Mouse (Mus musculus) erythroblast, embryonic 14.5 days (primary cell): ENCODE measurements around the gene Rasl11b.

ENCODE experiments used
- GATA1 ChIP-seq: IDR thresholded peaks from 2 replicates; pipeline ENCODE4 v1.6.1; 2012; ENCODE audit warnings: low read length, inconsistent platforms, mixed read lengths
- TAL1 ChIP-seq: IDR thresholded peaks from 3 replicates; pipeline ENCODE4 v1.6.1; 2012; ENCODE audit warnings: low read length, inconsistent platforms, mixed read lengths

DNA sequence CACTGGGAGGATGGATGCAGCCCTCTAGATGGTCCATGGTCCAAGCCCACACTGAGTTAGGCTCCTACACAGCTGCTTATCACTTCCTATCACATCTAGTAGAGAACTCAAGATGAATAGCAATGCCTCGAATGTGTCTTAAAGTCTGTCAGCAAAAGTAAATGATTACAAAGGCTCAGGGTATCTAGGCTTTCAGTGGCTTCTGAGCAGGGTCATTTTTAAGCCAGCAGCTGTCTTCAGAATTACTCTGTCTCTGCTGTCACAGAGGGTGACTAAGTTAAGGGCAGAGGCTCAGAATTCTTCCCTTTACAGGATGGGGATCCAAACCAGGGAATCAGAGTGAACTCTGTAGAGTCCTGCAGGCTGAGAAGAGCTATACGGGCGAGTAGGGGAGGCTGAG, 51.9 kb downstream of the Rasl11b start:
- TF ChIP-seq TAL1 (no peak), GATA1 (no peak)
